Mouse (Mus musculus) midbrain, embryonic 14.5 days (tissue): ENCODE measurements at regions not wholly inside any gene's neighbourhood (a gene's known extent, or its start where the extent isn't known, plus 50 kb on each side); places are given as distances from the start of the nearest gene placed in this dataset.

Experiments
- ATAC-seq: fragments of 200-750 bp; cut with Nextera tagmentation; 2 replicates; pipeline ENCODE4 v1.8.0; 2017; ENCODE audit warnings: moderate number of reproducible peaks, moderate library complexity; ENCODE audit not compliant: low FRiP score, low TSS enrichment
- DNase-seq: peaks from one replicate; pipeline ENCODE4 v3.0.0-alpha.2; 2015
- H3K27ac ChIP-seq: fragments of 300-500 bp; sonication (generic); replicated peaks from 2 replicates; pipeline ENCODE4 v1.5.1; 2014; ENCODE audit warnings: mild to moderate bottlenecking, low read depth, low read length, moderate library complexity
- H3K27me3 ChIP-seq: fragments of 300-500 bp; sonication (generic); 2 replicates; pipeline ENCODE4 v1.6.1; 2014; ENCODE audit warnings: low read length, control low read depth, mixed read lengths; ENCODE audit not compliant: control insufficient read depth, insufficient read depth
- H3K36me3 ChIP-seq: fragments of 300-500 bp; sonication (generic); 2 replicates; pipeline ENCODE4 v1.6.1; 2014; ENCODE audit warnings: low read length, control low read depth; ENCODE audit not compliant: control insufficient read depth, insufficient read depth
- H3K4me1 ChIP-seq: fragments of 300-500 bp; sonication (generic); 2 replicates; pipeline ENCODE4 v1.6.1; 2014; ENCODE audit warnings: mild to moderate bottlenecking, antibody characterized with exemption, low read length, control low read depth; ENCODE audit not compliant: control insufficient read depth, insufficient read depth
- H3K4me2 ChIP-seq: fragments of 300-500 bp; sonication (generic); 2 replicates; pipeline ENCODE4 v1.6.1; 2014; ENCODE audit warnings: mild to moderate bottlenecking, low read length, moderate library complexity
- H3K4me3 ChIP-seq: fragments of 300-500 bp; sonication (generic); replicated peaks from 2 replicates; pipeline ENCODE4 v1.5.1; 2014; ENCODE audit warnings: low read depth, low read length
- H3K9ac ChIP-seq: fragments of 300-500 bp; sonication (generic); replicated peaks from 2 replicates; pipeline ENCODE4 v1.6.1; 2014; ENCODE audit warnings: mild to moderate bottlenecking, low read length, moderate library complexity
- H3K9me3 ChIP-seq: fragments of 300-500 bp; sonication (generic); 2 replicates; pipeline ENCODE4 v1.6.1; 2016; ENCODE audit warnings: low read length, control low read depth, mixed read lengths; ENCODE audit not compliant: control insufficient read depth
- WGBS: fragments of 180-500 bp; shearing (Covaris S2); extraction: QIAGEN DNeasy Blood & Tissue Kit; methylation state at CpG from one replicate; pipeline ENCODE4 v1.1.7; 2014; 5-methylcytosine and 5-hydroxymethylcytosine counted together

- H3K27me3 ChIP-seq, result no peaks in the 10 kb centered on the region
- H3K4me1 ChIP-seq, result no peaks in the 10 kb centered on the region
- no peaks in the 10 kb centered on the region for H3K9me3 ChIP-seq
- H3K9ac ChIP-seq, result no peak overlapping the region
- H3K4me3 ChIP-seq, result no peak overlapping the region
- H3K4me2 ChIP-seq, result no peak overlapping the region
- no peaks in the 10 kb centered on the region for H3K36me3 ChIP-seq
- DNase-seq, result no peak
- H3K27ac ChIP-seq, result no peak overlapping the region
- no peak for ATAC-seq
- WGBS, result 87% methylated on average over 3 of the region's 3 CpGs
Observed at GRCm38 (mm10) chr4:21170734-21171133, 515.0 kb downstream of the Prdm13 start.

- H3K9me3 ChIP-seq, result no peaks in the 10 kb centered on the region
- H3K9ac ChIP-seq, result no peak overlapping the region
- H3K4me3 ChIP-seq, result no peak overlapping the region
- H3K4me1 ChIP-seq, result no peaks in the 10 kb centered on the region
- no peaks in the 10 kb centered on the region for H3K27me3 ChIP-seq
- no peak overlapping the region for H3K27ac ChIP-seq
- DNase-seq (no peak), ATAC-seq (no peak)
- H3K4me2 ChIP-seq, result no peak overlapping the region
- no peaks in the 10 kb centered on the region for H3K36me3 ChIP-seq
Observed at GRCm38 (mm10) chr4:21162124-21162523, 523.6 kb downstream of the Prdm13 start.

- no peak for DNase-seq
- ATAC-seq, result no peak
- Histone ChIP-seq H3K9ac (no peak overlapping the region), H3K27me3 (no peaks in the 10 kb centered on the region), H3K4me3 (no peak overlapping the region), H3K4me2 (no peak overlapping the region), H3K36me3 (no peaks in the 10 kb centered on the region), H3K4me1 (no peaks in the 10 kb centered on the region), H3K9me3 (no peaks in the 10 kb centered on the region), H3K27ac (no peak overlapping the region)
- 94% methylated on average over 1 of the region's 1 CpGs for WGBS
Observed at GRCm38 (mm10) chr4:21125892-21126291, 559.9 kb downstream of the Prdm13 start.

- H3K36me3 ChIP-seq, result no peaks in the 10 kb centered on the region
- no peaks in the 10 kb centered on the region for H3K9me3 ChIP-seq
- H3K4me3 ChIP-seq, result no peak overlapping the region
- H3K4me2 ChIP-seq, result no peak overlapping the region
- H3K4me1 ChIP-seq, result no peaks in the 10 kb centered on the region
- no peaks in the 10 kb centered on the region for H3K27me3 ChIP-seq
- H3K9ac ChIP-seq, result no peak overlapping the region
- WGBS, result 39% methylated on average over 1 of the region's 1 CpGs
- ATAC-seq (peak; percentile 20; the same call in 1 of the 2 replicates), DNase-seq (peak; percentile 5)
- no peak overlapping the region for H3K27ac ChIP-seq
Observed at GRCm38 (mm10) chr4:21095741-21096140, 590.0 kb downstream of the Prdm13 start.

- Histone ChIP-seq H3K36me3 (no peaks in the 10 kb centered on the region), H3K27me3 (no peaks in the 10 kb centered on the region), H3K4me2 (no peak overlapping the region), H3K27ac (no peak overlapping the region), H3K9ac (no peak overlapping the region), H3K4me1 (no peaks in the 10 kb centered on the region), H3K9me3 (no peaks in the 10 kb centered on the region), H3K4me3 (no peak overlapping the region)
- WGBS, result 95% methylated on average over 3 of the region's 3 CpGs
- ATAC-seq (no peak), DNase-seq (no peak)
Observed at GRCm38 (mm10) chr4:21070198-21070785, 615.5 kb downstream of the Prdm13 start.
